Mouse (Mus musculus) megakaryocyte, embryonic 14.5 days (primary cell): ENCODE data around the gene Mgat4e.

Experiments
- FLI1 ChIP-seq: IDR thresholded peaks from 2 replicates; pipeline ENCODE4 v1.6.1; 2012; ENCODE audit warnings: low read length, inconsistent platforms, mixed read lengths
- GATA1 ChIP-seq: IDR thresholded peaks from 3 replicates; pipeline ENCODE4 v1.6.1; 2012; ENCODE audit warnings: mixed read lengths, low read length, inconsistent platforms, borderline replicate concordance

- TF ChIP-seq GATA1 (no peak), FLI1 (no peak)
These were observed 27.2 kb downstream of the Mgat4e start for GRCm38 (mm10) chr1:134522325-134522724.
